Mouse (Mus musculus) small intestine, adult 2 months (tissue): ENCODE measurements at regions not wholly inside any gene's neighbourhood (a gene's known extent, or its start where the extent isn't known, plus 50 kb on each side); places are given as distances from the start of the nearest gene placed in this dataset.

Source experiments
- H3K27ac ChIP-seq: fragments of 200-500 bp; 2 replicates; pipeline ENCODE4 v1.5.1; 2012; ENCODE audit warnings: low read depth, low read length, control low read depth, inconsistent platforms; ENCODE audit not compliant: insufficient read depth
- H3K27me3 ChIP-seq: fragments of 200-500 bp; 2 replicates; pipeline ENCODE4 v1.6.1; 2012; ENCODE audit warnings: mild to moderate bottlenecking, moderate library complexity, low read length, inconsistent platforms; ENCODE audit not compliant: control insufficient read depth, insufficient read depth
- H3K36me3 ChIP-seq: fragments of 200-500 bp; 2 replicates; pipeline ENCODE4 v1.6.1; 2012; ENCODE audit warnings: mild to moderate bottlenecking, low read length, control low read depth, inconsistent platforms; ENCODE audit not compliant: control insufficient read depth, insufficient read depth
- H3K4me1 ChIP-seq: fragments of 200-500 bp; 2 replicates; pipeline ENCODE4 v1.6.1; 2012; ENCODE audit warnings: low read length, inconsistent platforms, mixed read lengths; ENCODE audit not compliant: control insufficient read depth, insufficient read depth, insufficient read length
- H3K4me3 ChIP-seq: fragments of 200-500 bp; 2 replicates; pipeline ENCODE4 v1.5.1; 2012; ENCODE audit warnings: low read depth, mild to moderate bottlenecking, control low read depth, inconsistent platforms, low read length, moderate library complexity
- CTCF ChIP-seq: fragments of 200-500 bp; IDR thresholded peaks from 2 replicates; pipeline ENCODE4 v1.5.1; 2012; ENCODE audit warnings: low read depth, mild to moderate bottlenecking, control low read depth, inconsistent platforms, low read length, moderate library complexity, mixed read lengths; ENCODE audit not compliant: insufficient replicate concordance, insufficient read length; ENCODE audit errors: extremely low read depth
- POLR2A ChIP-seq: fragments of 200-500 bp; IDR thresholded peaks from 2 replicates; pipeline ENCODE4 v1.6.1; 2012; ENCODE audit warnings: low read depth, mild to moderate bottlenecking, control low read depth, inconsistent platforms, low read length, moderate library complexity
- WGBS: fragments of 180-500 bp; shearing (Covaris S2); methylation state at CpG from one replicate; pipeline ENCODE4 v1.1.7; 2018; 5-methylcytosine and 5-hydroxymethylcytosine counted together

- TF ChIP-seq CTCF (no peak), POLR2A (no peak)
- WGBS = 90% methylated on average over 6 of the region's 6 CpGs
- Histone ChIP-seq H3K36me3 (no peaks in the 10 kb centered on the region), H3K4me1 (no peaks in the 10 kb centered on the region), H3K27me3 (no peaks in the 10 kb centered on the region), H3K4me3 (no peak overlapping the region), H3K27ac (no peak overlapping the region)
These were observed 59.6 kb upstream of the Prickle1 start for GRCm38 (mm10) chr15:93655243-93655642.

GRCm38 (mm10) chr15:93653378-93653777 is 57.7 kb upstream of the Prickle1 start:
- no peak overlapping the region for H3K4me3 ChIP-seq
- no peak overlapping the region for H3K27ac ChIP-seq
- TF ChIP-seq POLR2A (no peak), CTCF (no peak)
- no peaks in the 10 kb centered on the region for H3K4me1 ChIP-seq
- no peaks in the 10 kb centered on the region for H3K27me3 ChIP-seq
- no peaks in the 10 kb centered on the region for H3K36me3 ChIP-seq
- 93% methylated on average over 1 of the region's 1 CpGs for WGBS

GRCm38 (mm10) chr15:93650981-93651757 is 55.5 kb upstream of the Prickle1 start:
- no peaks in the 10 kb centered on the region for H3K36me3 ChIP-seq
- H3K27me3 ChIP-seq = no peaks in the 10 kb centered on the region
- no peak overlapping the region for H3K4me3 ChIP-seq
- no peaks in the 10 kb centered on the region for H3K4me1 ChIP-seq
- 63% methylated on average over 14 of the region's 14 CpGs for WGBS
- TF ChIP-seq CTCF (no peak), POLR2A (no peak)
- no peak overlapping the region for H3K27ac ChIP-seq

- WGBS = 86% methylated on average over 2 of the region's 2 CpGs
- no peak overlapping the region for H3K27ac ChIP-seq
- no peak for TF ChIP-seq CTCF
- TF ChIP-seq POLR2A = no peak
These were observed 54.4 kb upstream of the Prickle1 start for GRCm38 (mm10) chr15:93650009-93650522.

GRCm38 (mm10) chr15:93648646-93649045 is 53.0 kb upstream of the Prickle1 start:
- Histone ChIP-seq H3K27ac (no peak overlapping the region), H3K36me3 (no peaks in the 10 kb centered on the region), H3K4me3 (no peak overlapping the region), H3K27me3 (no peaks in the 10 kb centered on the region), H3K4me1 (no peaks in the 10 kb centered on the region)
- TF ChIP-seq POLR2A (no peak), CTCF (no peak)
- 72% methylated on average over 4 of the region's 4 CpGs for WGBS

More at GRCm38 (mm10) chr15:93650009-93650522, 54.4 kb upstream of the Prickle1 start:
- no peaks in the 10 kb centered on the region for H3K36me3 ChIP-seq
- no peak overlapping the region for H3K4me3 ChIP-seq
- H3K27me3 ChIP-seq = no peaks in the 10 kb centered on the region
- H3K4me1 ChIP-seq = no peaks in the 10 kb centered on the region

- 83% methylated on average over 3 of the region's 3 CpGs for WGBS
These were observed 51.1 kb upstream of the Prickle1 start for GRCm38 (mm10) chr15:93646820-93647219.

GRCm38 (mm10) chr15:93645950-93646349 is 50.3 kb upstream of the Prickle1 start:
- 77% methylated on average over 8 of the region's 8 CpGs for WGBS
- H3K4me1 ChIP-seq = no peaks in the 10 kb centered on the region
- H3K36me3 ChIP-seq = no peaks in the 10 kb centered on the region
- H3K27ac ChIP-seq = no peak overlapping the region
- TF ChIP-seq POLR2A = no peak
- no peak for TF ChIP-seq CTCF
- no peaks in the 10 kb centered on the region for H3K27me3 ChIP-seq
- no peak overlapping the region for H3K4me3 ChIP-seq

More at GRCm38 (mm10) chr15:93646820-93647219, 51.1 kb upstream of the Prickle1 start:
- no peaks in the 10 kb centered on the region for H3K4me1 ChIP-seq
- H3K27me3 ChIP-seq = no peaks in the 10 kb centered on the region
- no peak overlapping the region for H3K27ac ChIP-seq
- TF ChIP-seq CTCF (no peak), POLR2A (no peak)
- no peaks in the 10 kb centered on the region for H3K36me3 ChIP-seq
- H3K4me3 ChIP-seq = no peak overlapping the region
